Mouse (Mus musculus) adrenal gland (tissue): ENCODE results near the gene Adamtsl5.

Source experiments
- intact Hi-C: fragments of 180-260 bp; cut with DNase I; formaldehyde crosslinking; loops from one replicate; pipeline ENCODE4 v1.15.1; 2025

Gene Adamtsl5

DNA sequence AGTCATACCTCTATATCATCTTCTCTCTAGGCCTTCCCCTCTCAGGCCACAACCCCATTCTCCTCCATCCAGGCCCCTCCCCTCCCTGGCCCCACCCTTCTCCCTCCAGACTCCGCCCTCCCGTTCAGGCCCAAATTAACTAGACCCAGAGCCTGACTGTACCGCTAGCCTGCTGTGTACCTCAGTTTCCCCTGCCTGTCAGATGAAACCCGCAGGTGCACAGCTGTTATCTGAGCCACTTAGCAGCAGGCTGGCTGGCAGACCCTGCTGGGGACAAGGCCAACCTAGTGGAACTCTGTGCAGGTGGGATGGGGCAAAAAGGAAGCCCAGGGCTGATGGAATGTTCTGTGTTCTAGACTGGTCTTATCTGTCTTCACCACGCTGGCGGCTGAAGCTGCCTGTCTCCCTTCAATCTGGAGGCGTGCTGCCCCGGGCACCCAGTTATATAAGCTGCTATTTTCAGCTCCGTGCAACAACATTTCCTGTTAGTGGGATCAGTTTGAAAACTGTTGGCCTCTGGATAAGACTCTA, 4.0 kb downstream of the Adamtsl5 start:
- intact Hi-C loops, result no loop called here

DNA sequence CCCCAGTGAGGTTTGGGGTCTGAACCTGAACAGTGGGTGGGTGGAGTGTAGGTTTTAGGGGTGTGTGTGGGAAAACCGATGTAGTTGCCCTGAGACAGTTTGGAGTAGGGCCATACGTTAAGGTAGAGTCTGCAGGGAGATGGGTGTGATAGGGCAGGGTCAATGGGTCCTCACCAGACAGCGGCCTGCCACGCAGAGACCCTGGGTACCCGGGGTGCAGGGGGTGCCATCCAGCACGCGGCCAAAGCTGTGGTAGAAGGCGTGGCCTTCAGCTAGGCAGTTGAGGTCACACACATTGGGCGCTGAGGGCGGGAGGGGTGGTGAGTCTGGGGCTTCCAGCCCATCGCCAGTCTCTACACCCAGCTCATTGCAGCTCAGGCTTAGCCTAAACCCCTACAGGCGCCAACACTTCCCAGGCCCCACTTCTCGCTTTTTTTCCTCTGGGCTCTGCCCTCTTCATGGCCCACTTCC, 4.8 kb downstream of the Adamtsl5 start:
- intact Hi-C loops, result no loop called here

DNA sequence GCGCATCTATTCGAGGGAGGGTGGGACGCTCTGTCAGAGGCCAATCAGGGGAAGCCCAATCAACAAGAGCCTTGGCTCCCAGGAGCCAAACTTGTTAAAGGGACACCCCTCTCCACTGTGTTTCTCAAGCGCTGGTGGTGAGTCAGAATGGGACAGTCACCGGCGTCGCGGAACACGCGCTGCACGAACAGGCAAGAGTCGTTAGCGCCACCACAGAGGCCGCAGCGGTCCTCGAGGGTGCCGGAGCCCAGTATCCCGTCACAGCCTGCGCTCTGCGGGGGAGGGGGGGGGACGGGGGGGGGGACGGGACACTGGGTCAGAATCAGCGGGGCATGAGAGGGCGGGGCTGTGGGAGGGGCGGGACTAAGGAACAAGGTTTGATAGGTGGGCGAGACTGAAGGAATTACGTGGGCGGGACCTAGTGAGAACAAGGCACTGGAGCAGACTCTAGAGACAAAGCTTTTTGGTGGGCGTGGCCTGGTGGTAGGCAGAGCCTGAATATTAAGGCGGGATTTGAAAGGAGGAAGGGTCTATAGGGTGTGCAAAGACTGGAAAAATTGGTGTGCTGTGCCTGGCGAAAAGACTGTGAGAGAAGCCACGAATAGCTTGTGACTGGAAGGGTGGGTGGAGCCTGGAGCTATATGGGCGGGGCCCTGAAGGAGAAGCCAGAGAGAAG, 5.3 kb downstream of the Adamtsl5 start:
- intact Hi-C loops, result no loop called here

DNA sequence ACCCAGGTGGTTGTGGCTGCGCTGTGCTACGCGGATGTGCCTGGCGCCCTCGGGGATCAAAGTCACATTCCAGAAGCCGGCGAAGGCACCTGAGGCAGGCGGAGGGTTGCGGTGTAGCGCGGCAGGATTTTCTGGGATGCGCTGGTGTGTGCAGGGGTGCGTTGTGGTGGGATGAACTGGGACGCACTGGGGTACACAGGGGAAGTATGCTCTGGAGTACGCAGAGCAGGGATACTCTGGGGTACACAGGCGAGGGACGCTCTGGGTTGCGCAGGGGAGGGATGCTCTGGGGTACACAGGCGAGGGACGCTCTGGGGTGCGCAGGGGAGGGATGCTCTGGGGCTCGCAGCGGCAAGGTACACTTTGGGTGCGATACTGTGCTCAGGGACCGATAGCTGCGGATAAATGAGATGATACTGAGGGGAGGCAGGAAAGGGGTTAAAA, 5.9 kb downstream of the Adamtsl5 start:
- intact Hi-C loops, result no loop called here

DNA sequence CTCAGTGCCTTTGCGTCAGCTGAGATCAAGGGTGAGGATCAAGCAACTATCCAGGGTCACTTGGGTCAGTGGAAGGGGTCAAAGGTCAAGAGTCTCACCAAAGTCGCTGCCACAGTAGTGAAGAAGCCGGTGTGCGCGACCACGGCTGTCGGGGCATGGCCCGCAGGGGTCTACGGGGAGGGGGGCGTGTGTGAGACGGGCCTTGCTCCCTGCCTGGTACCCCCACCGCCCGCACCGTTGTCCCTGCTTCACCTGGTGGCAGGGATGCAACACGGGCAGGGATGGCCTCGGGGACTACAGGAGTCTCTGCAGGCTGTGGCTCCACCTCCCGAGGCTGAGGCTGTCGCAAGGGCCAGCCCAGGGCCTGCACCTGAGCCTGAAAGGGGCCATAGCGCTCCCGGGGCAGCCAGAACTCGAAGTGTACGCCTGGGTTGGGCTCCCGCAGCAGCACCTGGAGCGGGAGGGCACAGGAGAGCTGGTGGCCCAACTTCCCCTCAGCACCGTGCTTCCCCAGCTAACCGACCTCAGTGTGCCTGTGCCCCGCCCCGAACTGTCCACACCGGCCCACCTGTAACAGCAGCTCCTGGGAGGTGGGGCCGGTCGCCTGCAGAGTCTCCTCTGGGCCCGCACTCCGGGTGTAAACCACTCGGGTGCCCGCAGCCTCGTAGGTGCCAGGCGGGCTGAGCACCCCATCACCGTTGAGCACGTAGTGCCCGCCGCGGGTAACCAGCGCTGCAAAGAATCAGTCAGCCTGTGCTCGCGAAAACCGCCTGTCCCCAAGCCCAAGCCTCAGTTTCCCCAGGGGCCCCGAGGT, 6.5 kb downstream of the Adamtsl5 start:
- intact Hi-C loops, result no loop called here

DNA sequence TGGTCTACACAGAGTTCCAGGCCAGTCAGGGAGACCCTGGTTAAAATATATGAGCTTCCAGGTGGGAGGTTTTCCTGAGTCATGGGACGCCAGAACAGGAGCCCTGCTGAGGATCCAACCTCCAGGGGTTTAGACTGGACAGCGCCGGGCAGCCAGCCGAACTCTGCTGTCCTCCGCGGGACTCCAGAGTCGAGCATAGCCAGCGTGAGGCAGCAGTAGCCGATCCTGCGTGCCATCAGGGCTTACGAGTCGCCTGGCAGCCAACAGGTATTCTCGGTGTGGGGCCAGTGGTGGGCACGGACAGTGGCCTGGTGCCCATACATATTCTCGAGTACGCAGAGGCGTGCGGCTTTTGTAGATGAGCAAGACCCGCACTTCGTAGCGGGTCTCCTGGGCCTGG, 7.2 kb downstream of the Adamtsl5 start:
- intact Hi-C loops, result no loop called here

DNA sequence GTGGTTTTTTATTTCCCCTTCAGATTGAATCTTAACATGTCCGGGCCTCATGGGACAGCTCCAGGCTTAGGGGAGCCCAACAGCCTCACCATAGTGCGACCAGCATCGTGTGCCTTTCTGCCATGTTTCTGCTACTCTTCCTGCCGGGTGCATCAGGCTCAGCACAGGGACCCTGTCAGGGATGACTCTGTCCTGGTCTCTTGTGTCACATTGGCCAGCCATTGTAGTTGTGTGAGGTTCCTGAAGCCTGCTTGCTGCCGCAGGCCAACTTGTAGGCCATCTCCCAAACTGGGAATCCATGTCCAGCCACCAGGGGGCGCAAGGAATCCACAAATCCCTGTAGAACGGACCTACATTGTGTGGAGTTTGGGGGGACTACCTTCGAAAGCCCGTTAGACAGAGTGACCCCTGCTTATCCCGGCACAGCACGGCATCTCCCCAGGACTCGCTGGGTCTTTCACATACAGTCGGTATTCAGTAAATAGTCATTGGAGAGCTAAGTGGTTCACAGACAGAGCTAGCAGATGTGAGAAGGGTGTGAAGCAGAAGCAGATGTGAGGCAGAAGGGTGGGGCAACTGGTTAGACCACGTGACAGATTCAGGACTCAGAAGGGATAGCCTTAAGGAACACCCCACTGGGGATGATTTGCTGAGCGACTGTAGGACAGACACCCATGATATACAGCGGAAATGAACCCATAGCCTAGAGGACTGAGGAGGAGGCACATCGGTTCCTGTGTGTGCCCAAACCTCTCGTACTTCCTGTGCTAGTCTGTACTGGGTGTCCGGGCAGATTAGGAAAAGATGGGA, 8.1 kb downstream of the Adamtsl5 start:
- intact Hi-C loops, result loop anchor here (5.0 kb wide), 1 partner anchor 32 kb away; no protein-coding TSS in a partner anchor

DNA sequence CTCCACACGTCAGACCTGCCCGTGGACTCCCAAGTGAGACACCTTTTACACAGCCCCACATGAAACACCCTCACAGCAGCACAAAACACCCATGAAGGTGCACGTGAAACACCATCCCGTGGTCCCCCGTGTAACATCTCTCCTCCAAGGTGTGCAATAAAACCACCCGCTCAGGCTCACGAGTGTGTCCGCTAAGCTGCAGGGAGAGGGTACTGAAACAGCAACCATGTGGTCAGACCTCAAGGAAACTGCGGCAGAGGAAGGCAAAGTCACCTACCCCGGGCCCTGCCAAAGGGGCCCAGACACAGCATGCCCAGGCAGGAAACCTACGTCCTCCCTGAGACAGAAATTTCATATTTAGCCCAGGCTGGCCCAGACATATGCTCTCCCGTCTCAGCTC, 11.9 kb downstream of the Adamtsl5 start:
- intact Hi-C loops, result loop anchor here (5.0 kb wide), 1 partner anchor 36 kb away; no protein-coding TSS in a partner anchor

DNA sequence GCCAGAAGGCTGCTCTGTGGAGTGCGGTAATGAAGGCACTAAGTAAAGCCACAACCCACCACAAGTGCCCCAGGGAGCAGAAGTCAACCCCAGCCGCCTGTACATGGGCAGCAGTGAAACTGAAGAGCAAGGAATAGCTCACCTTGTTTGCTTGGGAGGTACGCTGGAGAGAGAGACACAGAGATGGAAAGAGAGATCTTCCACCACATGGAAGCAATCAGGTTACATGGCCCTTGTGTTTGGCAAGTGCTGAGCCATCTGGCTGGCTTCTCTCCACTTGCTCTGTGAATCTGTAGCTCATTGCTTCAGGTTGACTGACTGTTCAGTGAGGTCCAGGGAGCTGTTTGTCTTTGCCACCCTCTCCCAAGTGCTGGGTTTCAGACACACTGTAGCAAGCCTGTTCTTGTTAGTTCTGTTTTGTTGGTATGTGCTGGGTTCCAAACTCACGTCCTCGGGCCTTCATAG, 15.7 kb downstream of the Adamtsl5 start:
- intact Hi-C loops, result no loop called here

DNA sequence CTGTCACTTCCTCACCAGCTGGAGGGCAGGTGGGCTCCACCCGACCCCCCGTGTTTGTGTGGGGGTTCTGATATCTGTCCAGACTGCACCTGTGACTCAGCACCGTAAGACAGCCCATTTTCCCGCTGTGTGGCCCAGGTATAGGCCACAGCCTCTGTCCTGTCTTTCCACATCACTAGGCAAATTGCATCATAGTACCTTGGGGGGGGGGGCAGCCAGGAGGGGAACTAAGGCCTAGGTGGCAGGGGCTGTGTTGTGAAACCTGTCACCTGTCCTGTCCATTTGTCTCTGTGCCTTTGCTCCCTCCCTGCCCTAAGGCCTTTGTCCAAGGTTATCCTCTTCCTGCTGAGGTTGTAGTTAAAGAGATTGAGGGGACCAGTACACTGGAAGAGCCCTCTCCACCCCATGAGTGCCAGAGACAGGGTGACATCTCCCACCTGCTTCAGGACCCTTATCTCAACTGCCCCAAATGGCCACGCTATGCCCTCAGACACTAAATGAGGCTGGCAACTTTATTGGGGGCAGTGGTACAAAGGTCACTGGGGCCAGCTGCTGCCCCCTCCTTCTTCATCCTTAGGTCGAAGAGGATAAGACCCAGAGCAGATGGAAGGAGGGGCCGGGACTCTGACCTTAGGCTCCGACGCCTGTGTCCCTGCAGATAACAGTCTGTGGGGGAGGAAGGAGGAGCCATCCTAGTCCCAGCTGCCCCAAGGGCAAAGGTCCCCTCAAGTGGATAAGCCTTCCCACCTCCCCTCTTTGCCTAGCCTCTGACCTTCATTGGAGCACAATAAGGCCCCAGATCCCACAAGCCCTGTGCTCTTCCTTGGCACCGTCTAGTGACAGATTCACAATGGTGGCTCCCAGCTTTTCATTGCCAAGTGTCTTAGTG, 16.3 kb downstream of the Adamtsl5 start:
- intact Hi-C loops, result no loop called here

DNA sequence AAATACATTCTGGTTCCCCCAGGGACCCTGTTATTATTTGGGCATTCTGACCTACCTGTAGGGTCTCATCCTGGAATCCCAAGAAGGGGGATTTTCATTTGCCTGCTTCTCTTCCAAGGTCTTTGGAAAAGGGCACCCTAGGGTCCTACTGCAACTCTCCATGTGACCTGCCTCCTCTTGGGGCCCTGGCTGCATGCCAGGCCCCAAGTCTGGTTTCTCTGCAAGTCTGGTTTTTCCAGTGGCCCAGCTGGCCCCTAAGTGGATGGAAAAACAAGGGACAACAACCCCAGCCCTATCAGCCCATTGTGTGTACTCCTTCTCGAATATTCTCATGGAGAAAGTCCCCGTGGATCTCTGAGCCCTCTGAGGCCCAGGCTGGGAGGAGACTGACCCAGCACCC, 17.3 kb downstream of the Adamtsl5 start:
- intact Hi-C loops, result no loop called here

DNA sequence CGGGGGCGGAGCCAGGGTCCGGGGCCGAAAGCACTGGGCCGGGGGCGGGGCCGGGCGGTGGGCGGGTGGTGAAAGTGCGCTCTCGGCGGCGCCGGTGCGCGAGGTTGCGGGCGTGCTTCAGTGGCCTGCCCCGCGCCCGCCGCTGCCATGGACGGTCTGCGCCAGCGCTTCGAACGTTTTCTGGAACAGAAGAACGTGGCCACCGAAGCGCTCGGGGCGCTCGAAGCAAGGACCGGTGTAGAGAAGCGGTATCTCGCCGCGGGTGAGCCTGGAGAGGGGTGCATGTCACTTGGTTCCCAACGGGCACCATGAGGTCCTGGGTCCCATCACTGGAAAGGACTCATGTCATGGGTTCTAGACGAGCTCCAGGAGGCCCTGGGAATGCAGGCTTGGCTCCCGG, 18.1 kb downstream of the Adamtsl5 start:
- intact Hi-C loops, result no loop called here

DNA sequence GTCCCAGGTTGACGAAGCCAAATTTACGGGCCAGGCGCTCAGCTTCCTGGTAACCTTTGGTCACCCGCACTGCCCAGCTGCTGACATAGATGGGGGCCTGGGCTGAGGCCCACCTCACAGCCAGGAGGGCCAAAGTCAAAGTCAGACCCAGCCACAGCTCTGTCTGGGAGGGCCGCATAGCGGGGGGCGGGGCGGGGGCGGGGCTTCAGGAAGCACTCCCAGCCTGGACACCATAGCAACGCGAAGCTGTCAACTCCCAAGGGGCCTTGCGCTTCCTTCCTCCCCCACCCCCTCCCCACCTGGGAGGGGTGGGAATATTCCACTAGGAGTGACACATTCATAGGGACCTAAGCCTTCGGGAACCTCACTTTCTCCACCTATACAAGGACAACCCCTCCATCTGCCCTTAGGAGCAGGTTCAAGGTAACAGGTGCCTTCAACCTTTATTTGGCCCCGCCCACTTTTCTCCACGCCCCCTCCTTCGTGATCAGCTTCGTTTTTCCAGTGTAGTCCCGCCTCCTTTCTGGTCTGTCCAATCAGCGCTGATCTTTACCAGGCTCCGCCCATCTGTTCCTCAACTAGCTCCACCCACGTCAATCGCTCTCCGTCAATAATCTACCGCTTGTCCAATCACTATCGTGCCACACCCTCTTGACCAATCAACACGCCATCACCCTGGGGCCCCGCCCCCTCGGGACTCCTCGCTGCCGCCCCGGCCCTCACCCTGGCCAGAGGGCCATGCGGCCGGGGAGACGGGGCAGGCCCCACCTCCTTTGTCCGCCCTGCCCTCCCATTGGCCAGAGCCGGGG, 18.7 kb downstream of the Adamtsl5 start, which contains the start of the genes Pcsk4 and Reep6:
Pcsk4 (minus strand) TSS at position 226 of the 809 bp plus-strand sequence.
Reep6 (plus strand) TSS at position 681 of the 809 bp plus-strand sequence.
- intact Hi-C loops, result no loop called here

DNA sequence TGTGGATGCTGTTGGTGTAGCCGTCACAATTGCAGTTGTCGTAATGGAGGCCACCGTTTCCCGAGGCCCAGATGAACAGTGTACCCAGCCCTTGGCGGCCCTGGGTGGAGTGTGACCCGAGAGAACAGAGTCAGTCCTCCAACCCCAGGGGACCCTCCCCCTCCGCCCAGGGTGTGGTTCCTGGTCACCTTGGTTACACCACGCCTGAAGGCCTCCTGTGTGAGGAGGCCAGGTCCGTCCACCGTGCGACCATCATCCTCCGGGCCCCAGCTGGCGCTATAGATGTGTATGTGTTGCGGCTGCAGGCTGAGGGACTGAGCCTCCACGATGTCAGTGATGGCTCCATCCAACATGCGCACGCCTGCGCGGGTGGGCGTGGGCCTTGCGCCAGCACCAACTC, 23.2 kb downstream of the Adamtsl5 start:
- intact Hi-C loops, result no loop called here

DNA sequence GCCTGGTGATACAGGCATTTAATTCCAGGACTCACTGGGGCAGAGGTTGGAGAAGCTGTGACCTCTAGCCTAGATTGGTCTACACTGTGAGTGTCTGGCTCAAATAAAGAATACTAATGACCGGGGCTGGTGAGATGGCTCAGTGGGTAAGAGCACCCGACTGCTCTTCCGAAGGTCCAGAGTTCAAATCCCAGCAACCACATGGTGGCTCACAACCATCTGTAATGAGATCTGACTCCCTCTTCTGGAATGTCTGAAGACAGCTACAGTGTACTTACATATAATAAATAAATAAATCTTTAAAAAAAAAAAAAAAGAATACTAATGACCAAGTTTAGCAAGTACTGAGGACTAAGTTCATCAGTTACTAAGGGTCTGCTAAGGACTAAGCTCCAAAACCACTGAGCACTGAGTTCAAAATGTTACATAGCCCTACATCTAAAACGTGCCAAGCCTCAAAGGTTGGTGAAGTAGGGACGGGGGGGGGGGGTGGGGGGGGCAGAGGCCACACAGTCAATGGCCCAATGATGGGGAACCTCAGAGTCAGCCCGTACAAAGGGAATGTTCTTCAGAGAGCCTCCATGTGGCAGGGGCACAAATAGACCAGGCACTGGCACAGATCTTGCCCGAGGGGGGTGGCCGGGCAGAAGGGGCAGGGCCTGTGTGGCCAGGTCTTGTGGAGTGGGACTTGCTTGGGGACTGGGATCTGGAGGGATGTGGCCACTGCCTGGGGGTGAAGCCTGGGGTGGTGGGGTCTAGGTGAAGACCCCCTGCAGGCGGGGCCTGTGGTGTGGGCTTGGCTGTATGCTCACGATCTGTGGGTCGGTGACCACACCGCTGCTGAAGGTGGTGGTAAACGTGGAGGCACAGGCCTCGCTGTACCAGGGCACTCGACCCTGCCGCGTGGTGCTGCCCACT, 23.8 kb downstream of the Adamtsl5 start:
- intact Hi-C loops, result no loop called here

DNA sequence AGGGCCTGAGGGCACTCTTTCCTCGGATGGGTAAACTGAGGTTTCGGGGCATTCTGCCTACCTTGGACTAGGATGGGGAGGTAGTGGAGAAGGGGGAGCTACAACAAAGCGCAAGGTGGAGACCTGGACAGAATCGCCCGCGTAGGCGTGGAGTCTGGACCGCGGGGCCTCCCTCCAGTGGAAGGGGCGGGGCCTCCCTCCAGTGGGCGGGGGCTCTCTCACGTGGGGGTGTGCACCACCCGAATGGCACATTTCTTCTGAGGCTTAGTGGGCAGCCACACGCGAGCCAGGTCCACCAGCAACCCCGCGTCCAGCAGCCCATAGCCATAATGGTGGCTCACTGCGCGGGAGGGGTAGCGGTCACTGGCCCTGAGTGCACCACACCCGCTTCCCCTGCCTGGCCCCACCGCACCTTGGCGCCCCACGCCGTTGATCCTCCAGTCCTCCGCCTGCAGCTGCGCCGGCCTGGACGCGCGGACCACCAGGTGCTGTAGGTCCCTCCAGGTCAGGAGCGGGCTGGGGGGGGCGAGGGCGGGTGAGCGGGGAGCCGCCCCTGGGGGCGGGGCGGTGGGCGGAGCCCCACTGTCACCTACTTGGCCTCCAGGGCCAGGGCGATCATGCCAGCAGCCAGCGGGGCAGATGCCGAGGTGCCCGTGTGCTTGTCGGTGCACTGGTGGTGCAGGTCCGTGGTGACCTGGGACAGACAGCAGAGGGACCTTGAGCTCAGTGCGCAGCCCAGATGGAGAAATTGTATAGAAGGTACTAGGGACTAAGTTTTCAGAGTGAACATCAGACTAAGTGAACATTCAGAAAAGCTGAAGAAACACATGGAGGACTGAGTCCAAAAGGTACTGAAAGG, 24.7 kb downstream of the Adamtsl5 start:
- intact Hi-C loops, result no loop called here

DNA sequence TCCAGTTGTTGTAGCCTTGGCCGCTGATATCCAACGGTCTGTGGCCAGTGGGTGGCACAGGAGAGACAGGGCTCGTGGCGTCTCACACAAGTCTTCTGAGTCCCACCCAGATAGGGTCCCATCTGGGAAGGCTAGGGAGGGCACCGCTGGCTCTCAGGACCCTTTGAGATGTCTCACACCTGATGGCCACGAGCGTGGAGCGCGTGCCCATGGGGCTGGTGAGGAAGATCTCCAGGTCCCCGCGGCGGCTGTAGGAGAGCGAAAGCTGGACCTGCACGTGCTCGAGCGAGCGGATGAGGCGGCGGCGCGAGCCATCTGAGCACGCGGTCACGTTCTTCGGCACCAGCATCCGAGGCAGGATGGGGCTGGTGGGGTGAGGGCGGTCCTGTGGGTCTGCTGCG, 25.4 kb downstream of the Adamtsl5 start:
- intact Hi-C loops, result no loop called here
